Mouse (Mus musculus) embryonic facial prominence, embryonic 11.5 days (tissue): ENCODE data around the gene Cpd. TPM values are rescaled to one million over a fixed set of nuclear protein-coding genes. Genes with fewer than 3 reads are reported as not detected.

Source experiments
- ATAC-seq: fragments of 200-750 bp; cut with Nextera tagmentation; replicated peaks from 2 replicates; pipeline ENCODE4 v1.8.0; 2017; ENCODE audit warnings: low read depth; ENCODE audit not compliant: insufficient number of reproducible peaks, low FRiP score, low TSS enrichment
- DNase-seq: peaks from one replicate; pipeline ENCODE4 v3.0.0-alpha.2; 2015; ENCODE audit warnings: low spot score
- H3K27ac ChIP-seq: fragments of 300-500 bp; sonication (generic); replicated peaks from 2 replicates; pipeline ENCODE4 v1.5.1; 2014; ENCODE audit warnings: mild to moderate bottlenecking, low read depth, low read length, control low read depth
- H3K27me3 ChIP-seq: fragments of 300-500 bp; sonication (generic); 2 replicates; pipeline ENCODE4 v1.6.1; 2014; ENCODE audit warnings: mild to moderate bottlenecking, low read length, moderate library complexity, mixed read lengths; ENCODE audit not compliant: control insufficient read depth, insufficient read depth
- H3K36me3 ChIP-seq: fragments of 300-500 bp; sonication (generic); replicated peaks from 2 replicates; pipeline ENCODE4 v1.6.1; 2014; ENCODE audit warnings: low read depth, mild to moderate bottlenecking, low read length, moderate library complexity, mixed read lengths; ENCODE audit not compliant: control insufficient read depth, insufficient read depth
- H3K4me1 ChIP-seq: fragments of 300-500 bp; sonication (generic); 2 replicates; pipeline ENCODE4 v1.6.1; 2014; ENCODE audit warnings: low read length, mixed read lengths; ENCODE audit not compliant: control insufficient read depth, insufficient read depth
- H3K4me2 ChIP-seq: fragments of 300-500 bp; sonication (generic); 2 replicates; pipeline ENCODE4 v1.6.1; 2014; ENCODE audit warnings: low read depth, mild to moderate bottlenecking, control low read depth, low read length, moderate library complexity
- H3K4me3 ChIP-seq: fragments of 300-500 bp; sonication (generic); 2 replicates; pipeline ENCODE4 v1.5.1; 2014; ENCODE audit warnings: low read depth, low read length, control low read depth
- H3K9ac ChIP-seq: fragments of 300-500 bp; sonication (generic); replicated peaks from 2 replicates; pipeline ENCODE4 v1.6.1; 2014; ENCODE audit warnings: mild to moderate bottlenecking, control low read depth, low read length
- H3K9me3 ChIP-seq: fragments of 300-500 bp; sonication (generic); replicated peaks from 2 replicates; pipeline ENCODE4 v1.6.1; 2016; ENCODE audit warnings: mild to moderate bottlenecking, low read length, inconsistent platforms, mixed read lengths; ENCODE audit not compliant: control insufficient read depth
- WGBS: fragments of 180-500 bp; shearing (Covaris S2); extraction: QIAGEN DNeasy Blood & Tissue Kit; methylation state at CpG from one replicate; pipeline ENCODE4 v1.1.7; 2014; 5-methylcytosine and 5-hydroxymethylcytosine counted together
- polyA plus RNA-seq: library from polyadenylated mRNA; unstranded; fragments of >200 nt; fragmentation: Nextera tagmentation; extraction: Ambion mirVana; gene quantifications from 2 replicates; pipeline ENCODE4 v1.2.1, GENCODE M21; 2014

Cpd gene
- polyA plus RNA-seq, 1 experiment from 2014 or later = 15.0 TPM

DNA sequence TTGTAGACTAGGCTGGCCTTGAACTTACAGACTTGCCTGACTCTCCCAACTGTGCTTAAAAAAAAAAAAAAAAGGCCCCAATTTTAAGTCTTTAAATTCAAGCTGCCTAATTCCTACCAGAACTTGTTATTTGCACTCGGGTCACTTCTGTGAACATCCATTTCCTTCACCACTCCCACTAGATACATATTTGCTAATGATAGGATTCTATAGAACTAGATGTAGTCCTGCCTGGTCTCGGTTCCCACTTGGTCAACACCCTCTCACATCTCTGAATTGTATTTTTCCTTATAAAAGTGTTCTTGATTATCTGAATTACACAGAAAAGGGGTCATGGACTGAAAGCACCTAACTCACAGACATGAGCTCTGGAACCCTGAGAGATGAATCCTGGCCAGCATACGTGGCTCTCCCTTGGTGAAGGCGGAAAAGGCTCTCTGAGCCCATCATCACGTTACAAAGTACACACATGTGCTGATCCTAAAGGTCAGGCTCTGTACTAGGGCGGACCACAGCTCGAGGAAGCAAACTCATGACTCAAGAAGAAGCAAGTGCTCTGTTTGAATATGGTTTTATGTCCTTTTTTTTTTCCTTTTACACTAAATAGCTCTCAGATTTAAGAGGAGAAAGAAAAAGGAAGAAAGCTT lies 22.5 kb downstream of the Cpd start:
- H3K4me3 ChIP-seq = no peak overlapping the region
- no peaks in the 10 kb centered on the region for H3K9me3 ChIP-seq
- WGBS = 65% methylated on average over 7 of the region's 7 CpGs
- no peak overlapping the region for H3K9ac ChIP-seq
- H3K36me3 ChIP-seq = no peaks in the 10 kb centered on the region
- H3K27me3 ChIP-seq = no peaks in the 10 kb centered on the region
- DNase-seq (no peak), ATAC-seq (no peak)
- no peak overlapping the region for H3K4me2 ChIP-seq
- no peak overlapping the region for H3K27ac ChIP-seq
- H3K4me1 ChIP-seq = no peaks in the 10 kb centered on the region

DNA sequence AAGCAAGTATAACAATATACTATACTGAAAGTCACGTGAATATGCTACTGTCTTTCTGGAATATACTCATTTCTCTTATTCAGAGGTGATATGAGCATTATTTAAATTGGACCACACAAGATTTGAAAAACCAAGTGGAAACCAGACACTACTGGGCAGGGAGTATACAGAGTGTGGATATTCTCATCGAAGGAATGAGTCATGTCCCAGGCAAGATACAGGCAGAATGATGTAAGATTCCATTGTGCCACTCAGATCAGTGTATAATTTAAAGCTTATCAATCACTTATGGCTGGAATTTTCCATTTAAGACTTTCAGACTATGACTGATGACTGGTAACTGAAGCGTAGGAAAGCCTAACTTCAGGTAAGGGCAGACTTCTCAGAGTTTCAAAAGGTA lies 23.2 kb downstream of the Cpd start:
- H3K9me3 ChIP-seq = no peaks in the 10 kb centered on the region
- 90% methylated on average over 3 of the region's 3 CpGs for WGBS

GRCm38 (mm10) chr11:76821353-76821752 lies 25.5 kb downstream of the Cpd start:
- no peak for DNase-seq
- no peak overlapping the region for H3K4me2 ChIP-seq
- no peak for ATAC-seq
- no peak overlapping the region for H3K27ac ChIP-seq
- H3K9ac ChIP-seq = no peak overlapping the region
- H3K4me1 ChIP-seq = no peaks in the 10 kb centered on the region
- H3K27me3 ChIP-seq = no peaks in the 10 kb centered on the region
- no peaks in the 10 kb centered on the region for H3K9me3 ChIP-seq
- H3K36me3 ChIP-seq = no peaks in the 10 kb centered on the region
- WGBS = 81% methylated on average over 3 of the region's 3 CpGs
- no peak overlapping the region for H3K4me3 ChIP-seq

More for the DNA sequence above, 23.2 kb downstream of the Cpd start:
- Histone ChIP-seq H3K36me3 (no peaks in the 10 kb centered on the region), H3K4me2 (no peak overlapping the region), H3K4me1 (no peaks in the 10 kb centered on the region), H3K4me3 (no peak overlapping the region), H3K9ac (no peak overlapping the region), H3K27ac (no peak overlapping the region), H3K27me3 (no peaks in the 10 kb centered on the region)
- no peak for ATAC-seq
- no peak for DNase-seq

DNA sequence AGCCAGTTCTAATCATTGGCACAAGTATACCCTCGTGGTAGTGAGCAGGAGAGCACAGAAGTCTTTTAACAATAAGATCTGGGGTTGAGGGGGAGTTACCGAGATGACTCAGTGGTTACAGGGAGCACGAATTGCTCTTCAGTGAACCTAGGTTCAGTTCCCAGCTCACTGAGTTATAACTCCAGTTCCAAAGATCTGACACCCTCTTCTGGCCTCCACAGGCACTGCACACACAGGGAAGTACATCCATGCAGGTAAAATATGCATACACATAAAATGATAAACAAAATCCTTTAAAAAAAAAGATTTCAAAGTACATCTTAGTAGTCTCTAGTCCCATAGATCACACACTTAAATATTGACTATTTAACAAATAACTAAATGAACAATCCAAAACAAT lies 29.2 kb downstream of the Cpd start:
- Histone ChIP-seq H3K27ac (no peak overlapping the region), H3K4me2 (no peak overlapping the region), H3K27me3 (no peaks in the 10 kb centered on the region), H3K36me3 (no peaks in the 10 kb centered on the region), H3K9me3 (no peaks in the 10 kb centered on the region), H3K4me1 (no peaks in the 10 kb centered on the region), H3K9ac (no peak overlapping the region), H3K4me3 (no peak overlapping the region)
- DNase-seq (no peak), ATAC-seq (no peak)
- WGBS = 89% methylated on average over 3 of the region's 3 CpGs

DNA sequence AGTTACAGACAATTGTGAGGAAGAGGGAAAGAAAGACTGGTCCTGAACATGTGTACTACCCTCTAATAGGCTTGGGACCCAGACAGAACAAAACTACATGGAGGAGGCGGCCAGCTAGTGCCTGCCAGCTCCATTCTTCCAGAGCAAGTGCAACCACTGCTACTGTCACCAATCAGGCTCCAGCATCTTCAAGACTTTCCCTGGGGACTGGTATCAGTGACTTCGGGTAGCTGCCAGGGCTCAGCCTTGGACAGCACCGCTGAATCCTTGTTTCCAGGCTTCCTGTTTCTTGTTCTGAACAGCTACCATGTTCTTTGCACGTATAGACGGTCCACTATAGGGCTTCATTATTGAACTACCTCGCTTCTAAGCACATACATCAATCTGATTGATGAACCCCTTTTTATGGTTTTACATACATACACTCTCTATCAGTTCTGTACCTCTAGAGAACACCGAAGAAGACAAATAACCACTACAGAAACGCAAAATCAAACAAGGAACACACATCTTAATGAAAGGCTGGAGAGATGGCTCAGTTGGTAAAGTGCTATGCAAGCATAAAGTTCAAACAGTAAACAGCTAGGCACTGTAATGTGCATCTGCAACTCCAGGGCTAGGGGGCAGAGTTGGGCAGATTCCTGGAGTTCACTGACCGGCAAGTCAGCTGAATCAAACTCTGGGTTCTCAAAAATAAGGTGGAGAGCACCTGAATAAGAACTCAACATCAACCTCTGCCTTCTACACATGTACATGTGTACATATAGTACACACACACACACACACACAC lies 35.9 kb downstream of the Cpd start:
- DNase-seq (no peak), ATAC-seq (no peak)
- Histone ChIP-seq H3K4me1 (no peaks in the 10 kb centered on the region), H3K9me3 (no peaks in the 10 kb centered on the region), H3K27ac (no peak overlapping the region), H3K36me3 (no peaks in the 10 kb centered on the region), H3K27me3 (no peaks in the 10 kb centered on the region), H3K4me3 (no peak overlapping the region), H3K4me2 (no peak overlapping the region), H3K9ac (no peak overlapping the region)
- WGBS = 84% methylated on average over 9 of the region's 9 CpGs

DNA sequence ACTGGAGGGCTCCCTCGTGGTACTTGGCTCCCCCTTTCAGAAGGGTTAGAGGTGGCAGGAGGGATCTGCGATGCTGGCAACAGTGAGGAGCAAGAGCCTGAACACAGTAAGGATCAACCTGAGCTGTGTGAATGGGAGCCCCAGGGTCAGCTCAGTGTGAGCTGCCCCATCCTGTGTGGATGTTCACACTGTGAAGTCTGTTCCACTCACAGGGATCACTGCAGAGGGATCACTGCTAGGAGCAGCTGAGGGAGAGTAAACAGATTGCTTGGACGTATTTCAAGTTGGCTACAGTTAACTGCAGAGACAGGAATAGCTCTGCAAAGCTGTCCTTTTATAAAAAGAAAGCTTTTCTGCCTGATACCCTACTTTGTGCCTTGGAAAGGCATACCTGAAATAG lies 37.4 kb downstream of the Cpd start:
- DNase-seq (no peak), ATAC-seq (no peak)
- H3K9me3 ChIP-seq = no peaks in the 10 kb centered on the region
- H3K4me2 ChIP-seq = no peak overlapping the region
- no peaks in the 10 kb centered on the region for H3K27me3 ChIP-seq
- no peak overlapping the region for H3K9ac ChIP-seq
- H3K27ac ChIP-seq = no peak overlapping the region
- no peaks in the 10 kb centered on the region for H3K36me3 ChIP-seq
- H3K4me3 ChIP-seq = no peak overlapping the region
- WGBS = 70% methylated on average over 3 of the region's 3 CpGs
- H3K4me1 ChIP-seq = no peaks in the 10 kb centered on the region

DNA sequence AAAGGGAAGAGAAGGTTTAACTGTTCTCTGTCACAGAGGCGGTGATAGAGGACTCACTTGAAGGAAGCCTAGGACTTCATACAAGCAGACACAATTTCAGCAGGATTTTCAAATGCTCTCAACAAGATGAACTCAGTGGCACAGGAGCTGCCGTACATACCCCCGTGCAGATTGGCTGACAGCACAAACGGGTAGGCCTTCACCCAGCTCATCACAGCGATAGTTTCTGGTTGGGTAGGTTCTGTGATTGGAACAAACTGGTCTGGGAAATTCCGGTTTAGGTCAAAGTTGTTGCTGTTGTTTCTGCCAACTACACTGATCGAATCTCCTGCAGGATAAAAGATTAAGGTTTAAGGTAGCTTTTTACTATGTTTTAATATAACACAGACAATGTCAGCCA lies 38.3 kb downstream of the Cpd start:
- DNase-seq (no peak), ATAC-seq (no peak)
- Histone ChIP-seq H3K27me3 (no peaks in the 10 kb centered on the region), H3K4me3 (no peak overlapping the region), H3K9ac (no peak overlapping the region), H3K36me3 (no peaks in the 10 kb centered on the region), H3K9me3 (no peaks in the 10 kb centered on the region), H3K4me1 (no peaks in the 10 kb centered on the region), H3K27ac (no peak overlapping the region), H3K4me2 (no peak overlapping the region)
- WGBS = 90% methylated on average over 7 of the region's 7 CpGs

GRCm38 (mm10) chr11:76807007-76807679 lies 39.7 kb downstream of the Cpd start:
- Histone ChIP-seq H3K9ac (no peak overlapping the region), H3K27me3 (no peaks in the 10 kb centered on the region), H3K4me1 (no peaks in the 10 kb centered on the region), H3K4me2 (no peak overlapping the region), H3K9me3 (no peaks in the 10 kb centered on the region), H3K27ac (no peak overlapping the region), H3K36me3 (no peaks in the 10 kb centered on the region), H3K4me3 (no peak overlapping the region)
- ATAC-seq (no peak), DNase-seq (no peak)
- WGBS = 90% methylated on average over 3 of the region's 3 CpGs
